Mouse (Mus musculus): ENCODE results near the gene Dock6. TPM values are rescaled to one million over a fixed set of nuclear protein-coding genes. Genes with fewer than 3 reads are reported as not detected.
"Not testable (repeated sequence)": the region's sequence is repeated elsewhere in the genome, so short reads cannot be mapped to it uniquely, and the experiment has no call there.

Dock6 gene
- polyA plus RNA-seq (2016; fragmentation: Nextera tagmentation; extraction: Ambion mirVana), result 17.5 and 18.9 TPM in 2 replicates

GRCm38 (mm10) chr9:21852128-21853091, at the start of gene Dock6:
Dock6 (minus strand) TSS chr9:21852635.
- Histone ChIP-seq H3K4me1 (peaks cover 18% of the 10 kb centered on the region), H3K4me2 (peak within 1 kb of the TSS; percentile 65), H3K36me3 (replicated peaks) (no peaks in the 10 kb centered on the region), H3K27me3 (peaks cover 5% of the 10 kb centered on the region; the same call in 1 of the 2 replicates), H3K9ac (peak within 1 kb of the TSS; percentile 68), H3K4me3 (replicated peaks) (peak within 1 kb of the TSS; percentile 66), H3K27ac (no peak within 1 kb of the TSS), H3K9me3 (no peaks in the 10 kb centered on the region)
- peak; percentile 93 for ATAC-seq (ENCODE audit: low FRiP score)
- WGBS, result 1% methylated on average over 68 of the region's 68 CpGs

- peak; percentile 89 for ATAC-seq (ENCODE audit: low FRiP score)
- H3K27ac ChIP-seq, result 0 out of 2 replicates have a peak overlapping the region, but pooled peaks have one; percentile 13
- no peaks in the 10 kb centered on the region for H3K9me3 ChIP-seq
- H3K36me3 ChIP-seq (replicated peaks), result no peaks in the 10 kb centered on the region
- 10% methylated on average over 10 of the region's 10 CpGs for WGBS
- 0 out of 2 replicates have a peak, but pooled peaks cover 5% of the 10 kb centered on the region for H3K4me1 ChIP-seq
- H3K27me3 ChIP-seq, result peaks cover 34% of the 10 kb centered on the region
- H3K4me3 ChIP-seq (replicated peaks), result peak overlapping the region; percentile 41
- peak overlapping the region; percentile 52 for H3K4me2 ChIP-seq
- H3K9ac ChIP-seq, result no peak overlapping the region
Measured at GRCm38 (mm10) chr9:21901223-21901820, 48.9 kb upstream of the Dock6 start.

- ATAC-seq (ENCODE audit: low FRiP score), result no peak
- no peak overlapping the region for H3K4me2 ChIP-seq
- no peaks in the 10 kb centered on the region for H3K4me1 ChIP-seq
- 71% methylated on average over 3 of the region's 3 CpGs for WGBS
- no peak overlapping the region for H3K9ac ChIP-seq
- no peak overlapping the region for H3K27ac ChIP-seq
- H3K27me3 ChIP-seq, result peaks cover 9% of the 10 kb centered on the region; the same call in 1 of the 2 replicates
- H3K9me3 ChIP-seq, result no peaks in the 10 kb centered on the region
- no peak overlapping the region for H3K4me3 ChIP-seq (replicated peaks)
- no peaks in the 10 kb centered on the region for H3K36me3 ChIP-seq (replicated peaks)
Measured at GRCm38 (mm10) chr9:21889229-21889628, 36.8 kb upstream of the Dock6 start.

- H3K36me3 ChIP-seq (replicated peaks), result no peaks in the 10 kb centered on the region
- no peak for ATAC-seq (ENCODE audit: low FRiP score)
- H3K9me3 ChIP-seq, result no peaks in the 10 kb centered on the region
- 62% methylated on average over 3 of the region's 3 CpGs for WGBS
- no peaks in the 10 kb centered on the region for H3K4me1 ChIP-seq
- no peak overlapping the region for H3K4me2 ChIP-seq
- H3K9ac ChIP-seq, result no peak overlapping the region
- H3K27me3 ChIP-seq, result peaks cover 15% of the 10 kb centered on the region
- H3K4me3 ChIP-seq (replicated peaks), result no peak overlapping the region
- H3K27ac ChIP-seq, result no peak overlapping the region
Measured at GRCm38 (mm10) chr9:21876601-21877000, 24.2 kb upstream of the Dock6 start.

GRCm38 (mm10) chr9:21872204-21872603, 19.8 kb upstream of the Dock6 start:
- no peak for ATAC-seq (ENCODE audit: low FRiP score)
- no peak overlapping the region for H3K27ac ChIP-seq
- H3K4me1 ChIP-seq, result no peaks in the 10 kb centered on the region
- H3K36me3 ChIP-seq (replicated peaks), result no peaks in the 10 kb centered on the region
- no peak overlapping the region for H3K9ac ChIP-seq
- H3K4me3 ChIP-seq (replicated peaks), result no peak overlapping the region
- no peaks in the 10 kb centered on the region for H3K9me3 ChIP-seq
- H3K4me2 ChIP-seq, result no peak overlapping the region
- H3K27me3 ChIP-seq, result peaks cover 17% of the 10 kb centered on the region
- 71% methylated on average over 4 of the region's 4 CpGs for WGBS

DNA sequence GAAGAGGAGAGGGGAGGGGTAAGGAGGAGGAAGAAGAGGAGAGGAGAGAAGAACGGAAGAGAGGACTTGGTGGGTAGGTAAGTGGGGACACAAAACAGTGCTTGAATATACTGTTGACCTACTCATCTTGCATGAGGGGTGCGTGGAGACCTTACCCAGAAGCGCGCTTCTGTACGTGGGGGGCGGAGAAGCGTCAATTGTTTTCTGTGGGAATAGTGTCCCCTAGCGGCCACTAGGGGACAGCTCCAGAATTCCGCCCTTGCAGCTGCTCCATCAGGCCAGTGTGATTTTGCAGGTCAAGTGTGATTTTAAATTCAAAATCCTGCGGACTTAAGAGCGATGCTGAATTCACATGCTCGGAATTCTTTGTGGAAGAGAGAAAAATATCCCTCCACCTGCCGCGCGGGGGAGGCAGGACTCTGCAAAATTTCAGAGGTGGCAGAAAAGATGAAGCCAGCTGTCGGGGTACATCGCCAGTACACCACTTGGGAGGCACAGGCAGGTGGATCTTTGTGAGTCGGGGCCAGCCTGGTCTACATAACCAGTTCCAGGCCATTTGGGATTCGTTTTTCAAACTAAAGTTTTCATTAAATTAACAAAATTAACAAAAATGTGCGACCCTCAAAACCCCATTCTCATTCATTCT, 18.6 kb upstream of the Dock6 start:
- no peak overlapping the region for H3K9ac ChIP-seq
- WGBS, result 18% methylated on average over 20 of the region's 20 CpGs
- no peak overlapping the region for H3K27ac ChIP-seq
- peak overlapping the region; percentile 40 for H3K4me2 ChIP-seq
- no peaks in the 10 kb centered on the region for H3K36me3 ChIP-seq (replicated peaks)
- peaks cover 17% of the 10 kb centered on the region for H3K27me3 ChIP-seq
- no peak for ATAC-seq (ENCODE audit: low FRiP score)
- no peaks in the 10 kb centered on the region for H3K9me3 ChIP-seq
- H3K4me1 ChIP-seq, result no peaks in the 10 kb centered on the region
- H3K4me3 ChIP-seq (replicated peaks), result no peak overlapping the region

- not testable (repeated sequence) for H3K9ac ChIP-seq; H3K4me2 ChIP-seq; H3K4me3 ChIP-seq (replicated peaks); H3K36me3 ChIP-seq (replicated peaks); ATAC-seq (ENCODE audit: low FRiP score); H3K4me1 ChIP-seq; H3K9me3 ChIP-seq; H3K27ac ChIP-seq
- H3K27me3 ChIP-seq, result peaks cover 14% of the 10 kb centered on the region
- WGBS, result 54% methylated on average over 7 of the region's 7 CpGs
Measured at GRCm38 (mm10) chr9:21869290-21869689, 16.9 kb upstream of the Dock6 start.

DNA sequence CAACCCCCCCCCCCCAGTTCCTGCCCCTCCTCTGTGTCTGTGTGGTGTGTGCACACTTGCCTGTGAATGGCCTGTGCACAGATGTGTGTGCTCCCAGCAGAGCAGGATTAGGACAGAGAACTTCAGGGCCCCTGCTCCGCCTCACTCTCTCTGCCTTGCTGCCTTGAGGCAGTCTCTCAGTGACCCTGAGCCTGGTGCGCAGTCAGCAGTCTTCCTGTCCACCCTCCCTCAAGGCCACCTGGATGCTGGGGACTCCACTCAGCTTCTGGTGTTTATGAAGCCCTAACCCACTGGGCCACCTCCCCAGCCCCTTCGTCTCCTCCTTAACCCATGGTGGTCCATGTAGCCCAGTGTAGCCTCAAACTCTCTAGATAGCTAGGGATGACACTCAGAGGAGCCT, 15.3 kb upstream of the Dock6 start:
- H3K36me3 ChIP-seq (replicated peaks), result no peaks in the 10 kb centered on the region
- ATAC-seq (ENCODE audit: low FRiP score), result no peak
- peaks cover 15% of the 10 kb centered on the region for H3K27me3 ChIP-seq
- no peaks in the 10 kb centered on the region for H3K4me1 ChIP-seq
- H3K9me3 ChIP-seq, result no peaks in the 10 kb centered on the region
- no peak overlapping the region for H3K4me2 ChIP-seq
- no peak overlapping the region for H3K27ac ChIP-seq
- no peak overlapping the region for H3K4me3 ChIP-seq (replicated peaks)
- WGBS, result 87% methylated on average over 3 of the region's 3 CpGs
- no peak overlapping the region for H3K9ac ChIP-seq

DNA sequence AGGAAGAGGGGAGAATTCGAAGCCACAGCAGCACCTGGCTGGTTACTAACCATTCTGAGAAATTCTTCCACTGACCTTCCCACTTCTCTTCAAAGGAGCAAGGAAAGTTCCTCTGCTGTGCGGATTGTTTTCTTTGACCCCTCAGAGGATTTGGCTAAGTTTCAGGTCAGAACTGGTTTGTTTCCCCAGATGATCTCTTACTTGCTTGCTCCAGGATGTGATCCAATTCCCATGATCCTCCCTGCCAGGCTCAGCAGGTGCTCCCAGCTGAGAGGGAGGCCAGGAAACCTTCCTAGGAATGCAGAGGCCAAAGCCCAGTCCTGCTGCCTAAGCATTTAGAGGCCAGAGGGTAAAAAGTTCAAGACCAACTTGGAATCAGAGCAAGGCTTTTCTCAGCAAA, 14.2 kb upstream of the Dock6 start:
- H3K4me2 ChIP-seq, result no peak overlapping the region
- no peaks in the 10 kb centered on the region for H3K4me1 ChIP-seq
- H3K9me3 ChIP-seq, result peaks cover 6% of the 10 kb centered on the region; the same call in 1 of the 2 replicates
- ATAC-seq (ENCODE audit: low FRiP score), result no peak
- no peak overlapping the region for H3K27ac ChIP-seq
- WGBS, result 57% methylated on average over 2 of the region's 2 CpGs
- H3K36me3 ChIP-seq (replicated peaks), result no peaks in the 10 kb centered on the region
- H3K27me3 ChIP-seq, result 0 out of 2 replicates have a peak, but pooled peaks cover 5% of the 10 kb centered on the region
- no peak overlapping the region for H3K9ac ChIP-seq
- no peak overlapping the region for H3K4me3 ChIP-seq (replicated peaks)

- no peak for ATAC-seq (ENCODE audit: low FRiP score)
- H3K4me2 ChIP-seq, result no peak overlapping the region
- peaks cover 6% of the 10 kb centered on the region; the same call in 1 of the 2 replicates for H3K9me3 ChIP-seq
- H3K9ac ChIP-seq, result no peak overlapping the region
- H3K27ac ChIP-seq, result no peak overlapping the region
- no peak overlapping the region for H3K4me3 ChIP-seq (replicated peaks)
- no peaks in the 10 kb centered on the region for H3K4me1 ChIP-seq
- WGBS, result 79% methylated on average over 5 of the region's 5 CpGs
- H3K27me3 ChIP-seq, result 0 out of 2 replicates have a peak, but pooled peaks cover 2% of the 10 kb centered on the region
- H3K36me3 ChIP-seq (replicated peaks), result no peaks in the 10 kb centered on the region
Measured at GRCm38 (mm10) chr9:21865673-21866398, 13.4 kb upstream of the Dock6 start.

- H3K27me3 ChIP-seq, result 0 out of 2 replicates have a peak, but pooled peaks cover 2% of the 10 kb centered on the region
- H3K4me3 ChIP-seq (replicated peaks), result no peak overlapping the region
- H3K27ac ChIP-seq, result no peak overlapping the region
- no peak overlapping the region for H3K9ac ChIP-seq
- H3K9me3 ChIP-seq, result peaks cover 6% of the 10 kb centered on the region; the same call in 1 of the 2 replicates
- 77% methylated on average over 1 of the region's 1 CpGs for WGBS
- no peaks in the 10 kb centered on the region for H3K36me3 ChIP-seq (replicated peaks)
- H3K4me2 ChIP-seq, result no peak overlapping the region
- ATAC-seq (ENCODE audit: low FRiP score), result no peak
- no peaks in the 10 kb centered on the region for H3K4me1 ChIP-seq
Measured at GRCm38 (mm10) chr9:21862181-21862580, 9.7 kb upstream of the Dock6 start.
